Mouse (Mus musculus) hindbrain, embryonic 10.5 days (tissue): ENCODE results near the gene Rxra. TPM values are rescaled to one million over a fixed set of nuclear protein-coding genes. Genes with fewer than 3 reads are reported as not detected.

Source experiments
- polyA plus RNA-seq: library from polyadenylated mRNA; unstranded; fragments of >200 nt; fragmentation: Nextera tagmentation; extraction: Ambion mirVana; gene quantifications from 2 replicates; pipeline ENCODE4 v1.2.1, GENCODE M21; 2016

Rxra gene
- polyA plus RNA-seq, 1 experiment from 2014 or later = 10.3 TPM

Other genes with a start within 250 kb of the Rxra start
- 13.6 and 16.9 TPM in 2 replicates for gene Vav2, start 249.4 kb upstream of the Rxra start, polyA plus RNA-seq
- gene Brd3os, start 234.1 kb upstream of the Rxra start, polyA plus RNA-seq = 9.9 and 16.5 TPM in 2 replicates
- 145 and 149 TPM in 2 replicates for gene Brd3, start 168.8 kb upstream of the Rxra start, polyA plus RNA-seq
- gene Wdr5, start 161.3 kb upstream of the Rxra start, polyA plus RNA-seq = 63.2 and 76.8 TPM in 2 replicates
- 21.2 and 25.6 TPM in 2 replicates for gene Col5a1, start 210.0 kb downstream of the Rxra start, polyA plus RNA-seq